Mouse (Mus musculus) embryonic facial prominence, embryonic 10.5 days (tissue): ENCODE results near the gene Kif5c. TPM values are rescaled to one million over a fixed set of nuclear protein-coding genes. Genes with fewer than 3 reads are reported as not detected.
A peak's percentile ranks its signal among the peaks of the same experiment; 100 is the strongest.

Experiments used
- DNase-seq: peaks from one replicate; pipeline ENCODE4 v3.0.0-alpha.2; 2017; ENCODE audit warnings: low spot score
- H3K27ac ChIP-seq: fragments of 300-500 bp; sonication (generic); replicated peaks from 2 replicates; pipeline ENCODE4 v1.5.1; 2016; ENCODE audit warnings: mild to moderate bottlenecking
- H3K27me3 ChIP-seq: fragments of 300-500 bp; sonication (generic); replicated peaks from 2 replicates; pipeline ENCODE4 v1.6.1; 2016; ENCODE audit warnings: low read depth, mild to moderate bottlenecking; ENCODE audit not compliant: poor library complexity, severe bottlenecking
- H3K36me3 ChIP-seq: fragments of 300-500 bp; sonication (generic); replicated peaks from 2 replicates; pipeline ENCODE4 v1.6.1; 2016; ENCODE audit warnings: mild to moderate bottlenecking, moderate library complexity
- H3K4me1 ChIP-seq: fragments of 300-500 bp; sonication (generic); 2 replicates; pipeline ENCODE4 v1.6.1; 2016
- H3K4me3 ChIP-seq: fragments of 300-500 bp; sonication (generic); 2 replicates; pipeline ENCODE4 v1.5.1; 2016; ENCODE audit warnings: mild to moderate bottlenecking, moderate library complexity
- H3K9me3 ChIP-seq: fragments of 300-500 bp; sonication (generic); 2 replicates; pipeline ENCODE4 v1.6.1; 2016; ENCODE audit warnings: mild to moderate bottlenecking
- WGBS: fragments of 180-500 bp; shearing (Covaris S2); methylation state at CpG from one replicate; pipeline ENCODE4 v1.1.7; 2016; 5-methylcytosine and 5-hydroxymethylcytosine counted together
- polyA plus RNA-seq: library from polyadenylated mRNA; unstranded; fragments of >200 nt; fragmentation: Nextera tagmentation; extraction: Ambion mirVana; gene quantifications from 2 replicates; pipeline ENCODE4 v1.2.1, GENCODE M21; 2016

Gene Kif5c
- polyA plus RNA-seq, 1 experiment from 2014 or later: 30.4 TPM

GRCm38 (mm10) chr2:49656988-49657387 lies 37.9 kb downstream of the Kif5c start:
- Histone ChIP-seq H3K4me3 (no peak overlapping the region), H3K27ac (no peak overlapping the region), H3K27me3 (no peaks in the 10 kb centered on the region), H3K4me1 (peaks cover 33% of the 10 kb centered on the region), H3K9me3 (no peaks in the 10 kb centered on the region), H3K36me3 (peaks cover 10% of the 10 kb centered on the region)
- DNase-seq: peak; percentile 5
- WGBS: 92% methylated on average over 2 of the region's 2 CpGs

- Histone ChIP-seq H3K4me1 (peaks cover 35% of the 10 kb centered on the region), H3K36me3 (peaks cover 3% of the 10 kb centered on the region), H3K27ac (no peak overlapping the region), H3K4me3 (no peak overlapping the region), H3K9me3 (no peaks in the 10 kb centered on the region), H3K27me3 (no peaks in the 10 kb centered on the region)
- peak; percentile 1 for DNase-seq
- 91% methylated on average over 3 of the region's 3 CpGs for WGBS
Observed at GRCm38 (mm10) chr2:49657666-49658065, 38.6 kb downstream of the Kif5c start.

- Histone ChIP-seq H3K4me3 (no peak overlapping the region), H3K27me3 (no peaks in the 10 kb centered on the region), H3K4me1 (peaks cover 35% of the 10 kb centered on the region), H3K36me3 (0 out of 2 replicates have a peak, but pooled peaks cover 2% of the 10 kb centered on the region), H3K27ac (no peak overlapping the region), H3K9me3 (no peaks in the 10 kb centered on the region)
- 82% methylated on average over 4 of the region's 4 CpGs for WGBS
- peak; percentile 7 for DNase-seq
Observed at GRCm38 (mm10) chr2:49658988-49659387, 39.9 kb downstream of the Kif5c start.

- no peaks in the 10 kb centered on the region for H3K36me3 ChIP-seq
- no peak overlapping the region for H3K4me3 ChIP-seq
- WGBS: 49% methylated on average over 8 of the region's 8 CpGs
- H3K27ac ChIP-seq: no peak overlapping the region
- no peaks in the 10 kb centered on the region for H3K27me3 ChIP-seq
- peak; percentile 7 for DNase-seq
- H3K9me3 ChIP-seq: no peaks in the 10 kb centered on the region
- peaks cover 32% of the 10 kb centered on the region for H3K4me1 ChIP-seq
Observed at GRCm38 (mm10) chr2:49659964-49660363, 40.9 kb downstream of the Kif5c start.

GRCm38 (mm10) chr2:49660375-49660923 lies 41.4 kb downstream of the Kif5c start:
- Histone ChIP-seq H3K36me3 (no peaks in the 10 kb centered on the region), H3K9me3 (no peaks in the 10 kb centered on the region), H3K27me3 (no peaks in the 10 kb centered on the region), H3K4me1 (peaks cover 29% of the 10 kb centered on the region), H3K4me3 (no peak overlapping the region), H3K27ac (no peak overlapping the region)
- no peak for DNase-seq
- WGBS: 88% methylated on average over 12 of the region's 12 CpGs

GRCm38 (mm10) chr2:49661348-49661747 lies 42.2 kb downstream of the Kif5c start:
- H3K9me3 ChIP-seq: no peaks in the 10 kb centered on the region
- H3K27ac ChIP-seq: no peak overlapping the region
- H3K27me3 ChIP-seq: no peaks in the 10 kb centered on the region
- peaks cover 25% of the 10 kb centered on the region for H3K4me1 ChIP-seq
- no peak overlapping the region for H3K4me3 ChIP-seq
- no peak for DNase-seq
- no peaks in the 10 kb centered on the region for H3K36me3 ChIP-seq

GRCm38 (mm10) chr2:49661872-49662271 lies 42.8 kb downstream of the Kif5c start:
- 95% methylated on average over 3 of the region's 3 CpGs for WGBS
- Histone ChIP-seq H3K4me3 (no peak overlapping the region), H3K9me3 (no peaks in the 10 kb centered on the region), H3K4me1 (peaks cover 25% of the 10 kb centered on the region), H3K27me3 (no peaks in the 10 kb centered on the region), H3K27ac (no peak overlapping the region), H3K36me3 (no peaks in the 10 kb centered on the region)
- DNase-seq: no peak

- Histone ChIP-seq H3K4me1 (peaks cover 34% of the 10 kb centered on the region), H3K36me3 (peaks cover 21% of the 10 kb centered on the region), H3K27ac (peak overlapping the region; percentile 12; the same call in 1 of the 2 replicates), H3K27me3 (no peaks in the 10 kb centered on the region), H3K9me3 (no peaks in the 10 kb centered on the region), H3K4me3 (no peak overlapping the region)
- WGBS: 57% methylated on average over 12 of the region's 12 CpGs
- no peak for DNase-seq
Observed at GRCm38 (mm10) chr2:49671753-49672500, 52.8 kb downstream of the Kif5c start.

GRCm38 (mm10) chr2:49672501-49672874 lies 53.4 kb downstream of the Kif5c start:
- H3K27ac ChIP-seq: peak overlapping the region; percentile 12; the same call in 1 of the 2 replicates
- peaks cover 26% of the 10 kb centered on the region for H3K36me3 ChIP-seq
- no peaks in the 10 kb centered on the region for H3K27me3 ChIP-seq
- no peaks in the 10 kb centered on the region for H3K9me3 ChIP-seq
- peaks cover 37% of the 10 kb centered on the region for H3K4me1 ChIP-seq
- 76% methylated on average over 7 of the region's 7 CpGs for WGBS
- H3K4me3 ChIP-seq: no peak overlapping the region
- no peak for DNase-seq

- no peaks in the 10 kb centered on the region for H3K27me3 ChIP-seq
- H3K4me1 ChIP-seq: peaks cover 50% of the 10 kb centered on the region
- WGBS: 87% methylated on average over 12 of the region's 12 CpGs
- DNase-seq: no peak
- no peak overlapping the region for H3K27ac ChIP-seq
- H3K36me3 ChIP-seq: peaks cover 40% of the 10 kb centered on the region
- H3K4me3 ChIP-seq: no peak overlapping the region
- no peaks in the 10 kb centered on the region for H3K9me3 ChIP-seq
Observed at GRCm38 (mm10) chr2:49676020-49676419, 56.9 kb downstream of the Kif5c start.

GRCm38 (mm10) chr2:49678386-49678785 lies 59.3 kb downstream of the Kif5c start:
- no peak for DNase-seq
- Histone ChIP-seq H3K27ac (peak overlapping the region; percentile 37; the same call in 1 of the 2 replicates), H3K36me3 (peaks cover 54% of the 10 kb centered on the region), H3K4me1 (peaks cover 40% of the 10 kb centered on the region), H3K4me3 (no peak overlapping the region), H3K27me3 (no peaks in the 10 kb centered on the region), H3K9me3 (no peaks in the 10 kb centered on the region)
- 70% methylated on average over 7 of the region's 7 CpGs for WGBS

- H3K36me3 ChIP-seq: peaks cover 48% of the 10 kb centered on the region
Observed at GRCm38 (mm10) chr2:49679135-49679964, 60.3 kb downstream of the Kif5c start.

More at GRCm38 (mm10) chr2:49679135-49679964, 60.3 kb downstream of the Kif5c start:
- no peak for DNase-seq
- no peaks in the 10 kb centered on the region for H3K27me3 ChIP-seq
- no peak overlapping the region for H3K4me3 ChIP-seq
- 78% methylated on average over 16 of the region's 16 CpGs for WGBS
- H3K27ac ChIP-seq: peak overlapping the region; percentile 51; the same call in 1 of the 2 replicates
- H3K4me1 ChIP-seq: peaks cover 49% of the 10 kb centered on the region
- H3K9me3 ChIP-seq: no peaks in the 10 kb centered on the region
